Mouse (Mus musculus) stomach, postnatal 0 days (tissue): Measurements from ENCODE around the gene Suclg1.

ENCODE experiments used
- CTCF ChIP-seq: IDR thresholded peaks from 2 replicates; pipeline ENCODE4 v1.5.1; 2016; ENCODE audit warnings: antibody characterized with exemption, low read depth, mild to moderate bottlenecking, moderate library complexity
- EP300 ChIP-seq: optimal IDR thresholded peaks from 2 replicates; pipeline ENCODE3; 2016; ENCODE audit warnings: antibody characterized with exemption

- TF ChIP-seq CTCF (no peak), EP300 (no peak)
These were observed 23.4 kb downstream of the Suclg1 start for GRCm38 (mm10) chr6:73271546-73272091.
